Mouse (Mus musculus) T-helper 1 cell (primary cell): Measurements from ENCODE around the gene Cd5.

ENCODE experiments used
- in situ Hi-C: fragments of 300-600 bp; cut with MboI, MseI; formaldehyde crosslinking; loops from one replicate; pipeline ENCODE4 v1.15.1; 2025; ENCODE audit warnings: high pct_unique_total_duplicates

Cd5 gene

GRCm38 (mm10) chr19:10732741-10733140 is 6.1 kb downstream of the Cd5 start:
- in situ Hi-C loops: loop anchor here (25.0 kb wide), 1 partner anchor 1970 kb away; the partner anchor contains the start of genes Nxf1, Tmem179b and Tmem223

GRCm38 (mm10) chr19:10731975-10732374 is 6.8 kb downstream of the Cd5 start:
- in situ Hi-C loops: loop anchor here (25.0 kb wide), 1 partner anchor 1970 kb away; the partner anchor contains the start of genes Nxf1, Tmem179b and Tmem223

DNA sequence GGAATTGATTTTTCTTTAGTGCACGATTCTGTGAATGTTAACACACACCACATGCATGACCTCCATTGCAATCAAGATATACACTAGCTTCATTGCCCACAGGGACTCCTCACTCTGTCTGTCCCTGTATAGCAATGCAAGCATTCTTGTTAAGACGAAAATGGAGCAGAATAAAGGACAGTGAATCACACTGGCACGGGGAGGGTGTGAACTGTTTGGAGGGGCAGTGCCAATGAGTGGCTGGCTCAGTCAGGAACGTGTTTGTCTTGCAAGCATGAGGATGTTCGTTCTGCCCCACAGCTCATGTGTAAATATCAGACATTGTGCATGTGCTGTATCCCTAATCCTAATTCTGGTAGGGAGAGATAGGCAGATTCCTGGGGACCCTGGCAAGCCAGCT is 8.3 kb downstream of the Cd5 start:
- in situ Hi-C loops: loop anchor here (25.0 kb wide), 1 partner anchor 1968 kb away; the partner anchor contains the start of genes Nxf1, Tmem179b and Tmem223

GRCm38 (mm10) chr19:10729889-10730288 is 8.9 kb downstream of the Cd5 start:
- in situ Hi-C loops: loop anchor here (25.0 kb wide), 1 partner anchor 1968 kb away; the partner anchor contains the start of genes Nxf1, Tmem179b and Tmem223

- in situ Hi-C loops: loop anchor here (25.0 kb wide), 1 partner anchor 1962 kb away; the partner anchor contains the start of genes Nxf1, Tmem179b and Tmem223
These were observed 14.0 kb downstream of the Cd5 start for GRCm38 (mm10) chr19:10724629-10725363.

DNA sequence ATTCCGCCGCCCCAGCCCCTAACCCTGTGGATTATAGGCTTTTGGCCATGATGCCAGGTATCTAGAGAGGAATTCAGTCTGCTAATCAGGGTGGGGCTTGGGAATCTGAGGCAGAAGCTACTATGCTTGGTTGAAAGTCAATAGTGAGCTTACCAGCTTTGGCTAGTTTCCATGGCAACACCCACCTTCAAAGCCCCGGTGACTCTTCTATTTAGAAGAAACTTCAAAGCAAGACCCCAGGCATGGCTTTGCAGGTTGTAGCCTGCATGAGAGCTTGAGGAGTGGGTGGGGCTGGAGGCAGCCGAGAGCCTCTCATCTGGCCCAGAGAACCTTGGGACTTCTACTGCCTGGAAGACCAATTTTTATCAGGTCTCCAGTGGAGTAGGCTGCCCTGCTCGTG is 15.2 kb downstream of the Cd5 start:
- in situ Hi-C loops: no loop called here

GRCm38 (mm10) chr19:10723084-10723483 is 15.7 kb downstream of the Cd5 start:
- in situ Hi-C loops: no loop called here

DNA sequence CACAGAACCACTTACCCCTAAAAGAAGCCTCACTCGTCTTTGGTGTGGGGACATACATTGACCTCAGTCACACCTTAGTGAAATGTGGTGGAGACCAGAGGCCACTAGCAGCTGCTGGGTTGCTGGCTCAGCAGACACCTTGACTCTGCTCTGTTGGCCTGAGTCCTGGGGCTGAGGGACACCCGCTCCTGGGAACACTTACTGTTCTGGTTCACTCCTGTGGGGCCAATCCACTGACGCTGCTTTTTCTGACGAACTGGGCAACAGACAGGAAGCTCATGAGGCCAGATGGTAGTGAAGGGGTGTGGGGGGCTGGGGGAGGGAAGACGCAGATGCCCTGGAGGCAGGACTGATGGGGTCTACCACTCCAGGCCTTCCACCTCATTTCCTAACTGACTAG is 17.7 kb downstream of the Cd5 start:
- in situ Hi-C loops: no loop called here

DNA sequence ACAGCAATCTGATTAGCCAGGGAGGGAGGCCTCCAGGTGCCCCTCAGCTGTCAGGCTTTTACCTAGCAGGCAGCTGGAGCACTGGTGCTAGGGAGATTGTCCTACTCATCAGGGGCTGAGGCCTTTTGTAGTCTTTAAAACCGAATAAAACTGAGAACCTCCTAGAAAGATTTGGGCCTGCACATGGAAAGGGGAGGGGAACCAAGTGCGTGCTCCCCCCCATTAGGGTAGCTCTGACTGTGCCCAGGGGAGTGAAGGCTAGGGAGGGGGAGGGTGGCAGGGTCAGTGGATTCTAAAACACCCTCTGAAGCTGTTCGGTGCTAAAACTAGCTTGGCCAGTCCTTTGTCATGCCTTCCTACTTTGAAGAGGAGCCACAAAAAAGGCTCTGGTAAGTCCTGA is 18.3 kb downstream of the Cd5 start:
- in situ Hi-C loops: no loop called here

DNA sequence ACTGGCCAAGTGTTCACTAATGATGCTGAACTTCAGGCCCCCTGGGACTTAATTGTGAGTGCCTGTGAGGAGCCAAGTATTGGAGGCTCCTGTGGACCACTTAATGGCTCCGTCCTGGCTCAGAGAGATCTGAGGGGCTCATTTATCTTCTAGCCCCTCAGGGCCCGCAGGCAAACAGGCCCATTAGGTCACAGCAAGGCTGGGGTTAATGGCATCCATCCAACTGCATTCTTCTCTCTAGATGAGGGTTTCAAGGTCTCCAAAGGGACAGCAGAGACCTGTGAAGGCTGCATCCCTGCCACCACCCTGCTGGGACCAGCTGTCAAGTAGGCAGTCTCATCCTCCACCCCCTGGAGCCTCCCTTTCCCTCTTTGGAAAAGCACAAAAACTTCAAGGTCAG is 19.1 kb downstream of the Cd5 start:
- in situ Hi-C loops: no loop called here

GRCm38 (mm10) chr19:10718251-10718775 is 20.5 kb downstream of the Cd5 start:
- in situ Hi-C loops: no loop called here

DNA sequence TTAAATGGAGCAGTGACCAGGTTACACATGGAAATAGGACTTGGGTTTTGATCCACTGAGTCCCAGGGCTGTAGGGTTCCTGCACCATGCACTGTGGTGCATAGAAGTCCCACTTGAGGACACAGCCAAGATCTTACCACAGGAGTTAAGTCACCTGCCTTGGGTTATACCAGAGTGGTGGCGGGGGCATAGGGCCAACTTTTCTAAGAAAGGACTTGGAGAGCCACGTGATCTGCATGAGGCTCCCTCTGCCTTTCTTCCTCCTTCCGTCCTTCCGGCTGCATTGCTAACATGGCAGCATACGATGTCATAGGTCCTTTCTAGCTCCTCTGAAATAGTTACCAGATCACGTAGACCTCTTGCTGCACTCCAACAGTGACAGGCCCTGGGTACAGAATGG is 23.3 kb downstream of the Cd5 start:
- in situ Hi-C loops: no loop called here

GRCm38 (mm10) chr19:10714682-10715475 is 23.9 kb downstream of the Cd5 start:
- in situ Hi-C loops: no loop called here

- in situ Hi-C loops: no loop called here
These were observed 24.6 kb downstream of the Cd5 start for GRCm38 (mm10) chr19:10714168-10714567.

DNA sequence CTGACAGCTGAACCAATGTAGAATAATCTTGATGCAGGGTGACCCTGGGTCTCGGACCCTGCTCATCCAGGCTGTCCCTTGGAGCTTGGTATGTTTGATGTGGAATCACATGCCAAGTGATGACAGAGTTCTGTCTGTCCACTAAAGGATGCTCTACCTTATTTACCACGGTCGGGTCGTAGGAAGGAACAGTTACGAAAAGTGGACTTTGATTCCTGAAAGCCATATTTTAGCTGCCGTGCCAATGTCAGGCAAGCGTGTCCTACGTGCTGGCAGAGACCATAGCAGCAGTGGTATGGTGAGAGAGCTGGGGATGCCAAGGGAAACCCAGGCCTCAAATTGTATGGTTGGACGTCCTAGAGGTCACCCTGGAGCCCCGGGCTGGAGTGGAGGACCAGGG is 25.3 kb downstream of the Cd5 start:
- in situ Hi-C loops: no loop called here

- in situ Hi-C loops: no loop called here
These were observed 26.2 kb downstream of the Cd5 start for GRCm38 (mm10) chr19:10712646-10713045.

DNA sequence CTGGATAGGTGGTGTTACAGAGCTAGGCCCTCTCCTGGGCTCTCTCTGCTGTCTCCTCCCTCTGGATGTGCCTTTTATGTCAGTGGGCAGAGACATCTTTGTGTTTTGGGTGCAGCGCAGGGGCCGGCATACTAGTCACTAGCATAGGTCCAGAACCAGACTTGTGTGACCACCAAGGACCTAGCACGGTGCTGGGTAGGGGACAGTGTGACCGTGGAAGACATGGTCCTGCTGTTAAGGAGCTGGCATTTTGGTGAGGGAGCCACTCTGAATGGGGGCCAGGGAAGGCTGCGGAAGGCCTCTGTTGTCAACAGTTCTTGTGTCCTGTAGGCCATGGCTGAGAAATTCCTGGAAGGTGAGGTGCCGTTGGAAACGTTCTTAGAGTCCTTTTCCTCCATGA is 26.6 kb downstream of the Cd5 start:
- in situ Hi-C loops: no loop called here

GRCm38 (mm10) chr19:10710751-10711150 is 28.1 kb downstream of the Cd5 start:
- in situ Hi-C loops: no loop called here

GRCm38 (mm10) chr19:10710088-10710511 is 28.7 kb downstream of the Cd5 start:
- in situ Hi-C loops: no loop called here

- in situ Hi-C loops: no loop called here
These were observed 29.3 kb downstream of the Cd5 start for GRCm38 (mm10) chr19:10709360-10710087.

DNA sequence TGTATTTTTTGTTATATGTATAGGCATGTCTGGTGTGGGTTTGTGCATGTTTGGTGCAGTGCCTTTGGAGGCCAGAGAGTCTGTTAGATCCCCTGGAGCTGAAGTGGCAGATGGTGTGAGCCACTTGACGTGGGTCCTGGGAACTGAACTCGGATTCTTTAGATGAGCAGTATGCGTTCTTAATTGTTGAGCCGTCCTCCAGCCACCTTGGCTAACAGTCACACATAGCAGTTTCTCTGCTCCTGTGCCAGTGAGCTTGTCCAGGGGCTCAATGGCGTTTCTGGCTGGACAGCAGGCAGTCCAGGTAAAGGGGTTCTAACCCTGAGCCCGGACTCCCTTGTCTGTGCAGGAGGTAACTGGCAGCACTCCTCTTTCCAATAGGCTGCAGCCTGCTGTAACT is 29.9 kb downstream of the Cd5 start:
- in situ Hi-C loops: no loop called here

GRCm38 (mm10) chr19:10707881-10708280 is 30.9 kb downstream of the Cd5 start:
- in situ Hi-C loops: no loop called here
